Mouse (Mus musculus): Measurements from ENCODE around the gene Abr.

- TF ChIP-seq CTCF (IDR thresholded peaks at IDR 0.05; ENCODE audit: low read depth, low read length) (no peak), POLR2A (IDR thresholded peaks at IDR 0.05; ENCODE audit: insufficient read depth, low read length) (no peak)
Measured at GRCm38 (mm10) chr11:76461696-76462095, 160.4 kb downstream of the Abr start.
